Mouse (Mus musculus): ENCODE results near the gene Fhod1.
"Not testable (repeated sequence)": the region's sequence is repeated elsewhere in the genome, so short reads cannot be mapped to it uniquely, and the experiment has no call there.

The Fhod1 gene

GRCm38 (mm10) chr8:105295895-105296573, 51.7 kb downstream of the Fhod1 start, which contains the start of gene Exoc3l:
Gene Exoc3l, minus strand, starts transcription at chr8:105296101.
- no peak for DNase-seq (ENCODE audit: low spot score in 2 of 2)

GRCm38 (mm10) chr8:105295256-105295655, 52.5 kb downstream of the Fhod1 start:
- no peak for DNase-seq (ENCODE audit: low spot score in 2 of 2)

GRCm38 (mm10) chr8:105294776-105295175, 53.0 kb downstream of the Fhod1 start:
- DNase-seq (ENCODE audit: low spot score in 2 of 2) = no peak

- DNase-seq (ENCODE audit: low spot score in 2 of 2) = peak in 1 of 2 experiments; percentile 49
Measured at GRCm38 (mm10) chr8:105293405-105293804, 54.3 kb downstream of the Fhod1 start.

GRCm38 (mm10) chr8:105292471-105292870, 55.3 kb downstream of the Fhod1 start:
- DNase-seq (ENCODE audit: low spot score in 2 of 2) = no peak

- DNase-seq (ENCODE audit: low spot score in 2 of 2) = not testable (repeated sequence)
Measured at GRCm38 (mm10) chr8:105291802-105292201, 56.0 kb downstream of the Fhod1 start.

- DNase-seq (ENCODE audit: low spot score in 2 of 2) = not testable (repeated sequence)
Measured at GRCm38 (mm10) chr8:105291364-105291763, 56.4 kb downstream of the Fhod1 start.

- DNase-seq (ENCODE audit: low spot score in 2 of 2) = peak; percentile 81 to 92
Measured at GRCm38 (mm10) chr8:105290554-105291314, 57.0 kb downstream of the Fhod1 start.

- peak in 1 of 2 experiments; percentile 64 for DNase-seq (ENCODE audit: low spot score in 2 of 2)
Measured at GRCm38 (mm10) chr8:105289805-105290460, 57.8 kb downstream of the Fhod1 start, which contains the start of gene 4931428F04Rik. Gene 4931428F04Rik, minus strand, starts transcription at chr8:105289864.

GRCm38 (mm10) chr8:105288958-105289732, 58.6 kb downstream of the Fhod1 start:
- peak; percentile 90 to 97 for DNase-seq (ENCODE audit: low spot score in 2 of 2)

GRCm38 (mm10) chr8:105288231-105288630, 59.5 kb downstream of the Fhod1 start:
- no peak for DNase-seq (ENCODE audit: low spot score in 2 of 2)

- DNase-seq (ENCODE audit: low spot score in 2 of 2) = no peak
Measured at GRCm38 (mm10) chr8:105286907-105287306, 60.8 kb downstream of the Fhod1 start.

GRCm38 (mm10) chr8:105285514-105285913, 62.2 kb downstream of the Fhod1 start:
- no peak for DNase-seq (ENCODE audit: low spot score in 2 of 2)

- DNase-seq (ENCODE audit: low spot score in 2 of 2) = no peak
Measured at GRCm38 (mm10) chr8:105283074-105283473, 64.7 kb downstream of the Fhod1 start.

- no peak for DNase-seq (ENCODE audit: low spot score in 2 of 2)
Measured at GRCm38 (mm10) chr8:105282239-105282638, 65.5 kb downstream of the Fhod1 start.

- no peak for DNase-seq (ENCODE audit: low spot score in 2 of 2)
Measured at GRCm38 (mm10) chr8:105281821-105282220, 65.9 kb downstream of the Fhod1 start.

- DNase-seq (ENCODE audit: low spot score in 2 of 2) = no peak
Measured at GRCm38 (mm10) chr8:105280567-105280966, 67.2 kb downstream of the Fhod1 start.

All from cerebellum, postnatal 4 days (tissue).